Mouse (Mus musculus) heart, embryonic 11.5 days (tissue): ENCODE data around the gene Tmem104. TPM values are rescaled to one million over a fixed set of nuclear protein-coding genes. Genes with fewer than 3 reads are reported as not detected.

ENCODE experiments used
- ATAC-seq: fragments of 200-750 bp; cut with Nextera tagmentation; replicated peaks from 2 replicates; pipeline ENCODE4 v1.8.0; 2017; ENCODE audit warnings: moderate library complexity; ENCODE audit not compliant: insufficient number of reproducible peaks, low FRiP score, low TSS enrichment
- H3K27ac ChIP-seq: fragments of 300-500 bp; sonication (generic); 2 replicates; pipeline ENCODE4 v1.5.1; 2014; ENCODE audit warnings: mild to moderate bottlenecking, low read depth, low read length
- H3K27me3 ChIP-seq: fragments of 300-500 bp; sonication (generic); 2 replicates; pipeline ENCODE4 v1.6.1; 2014; ENCODE audit warnings: mild to moderate bottlenecking, low read length, mixed read lengths; ENCODE audit not compliant: control insufficient read depth, insufficient read depth
- H3K36me3 ChIP-seq: fragments of 300-500 bp; sonication (generic); 2 replicates; pipeline ENCODE4 v1.6.1; 2014; ENCODE audit warnings: mild to moderate bottlenecking, low read length, moderate library complexity, mixed read lengths; ENCODE audit not compliant: control insufficient read depth, insufficient read depth
- H3K4me1 ChIP-seq: fragments of 300-500 bp; sonication (generic); 2 replicates; pipeline ENCODE4 v1.6.1; 2014; ENCODE audit warnings: low read length; ENCODE audit not compliant: control insufficient read depth, insufficient read depth
- H3K4me2 ChIP-seq: fragments of 300-500 bp; sonication (generic); 2 replicates; pipeline ENCODE4 v1.6.1; 2014; ENCODE audit warnings: mild to moderate bottlenecking, moderate library complexity
- H3K4me3 ChIP-seq: fragments of 300-500 bp; sonication (generic); 2 replicates; pipeline ENCODE4 v1.5.1; 2014; ENCODE audit warnings: low read depth, low read length
- H3K9ac ChIP-seq: fragments of 300-500 bp; sonication (generic); 2 replicates; pipeline ENCODE4 v1.6.1; 2014; ENCODE audit warnings: mild to moderate bottlenecking, low read depth, low read length, moderate library complexity
- H3K9me3 ChIP-seq: fragments of 300-500 bp; sonication (generic); replicated peaks from 2 replicates; pipeline ENCODE4 v1.6.1; 2016; ENCODE audit warnings: low read length; ENCODE audit not compliant: control insufficient read depth
- whole genome bisulfite sequencing: fragments of 180-500 bp; shearing (Covaris S2); extraction: QIAGEN DNeasy Blood & Tissue Kit; methylation state at CpG from one replicate; pipeline ENCODE4 v1.1.7; 2014; ENCODE audit not compliant: insufficient replicate concordance; 5-methylcytosine and 5-hydroxymethylcytosine counted together
- polyA plus RNA-seq: library from polyadenylated mRNA; unstranded; fragments of >200 nt; fragmentation: Nextera tagmentation; extraction: Ambion mirVana; gene quantifications from 2 replicates; pipeline ENCODE4 v1.2.1, GENCODE M21; 2014

Tmem104 gene
- polyA plus RNA-seq, 1 experiment from 2014 or later = 7.5 TPM

GRCm38 (mm10) chr11:115155053-115155634 lies 32.1 kb upstream of the Tmem104 start:
- H3K9ac ChIP-seq = no peak overlapping the region
- H3K4me1 ChIP-seq = peaks cover 14% of the 10 kb centered on the region
- H3K4me3 ChIP-seq = no peak overlapping the region
- no peak overlapping the region for H3K27ac ChIP-seq
- H3K27me3 ChIP-seq = peaks cover 17% of the 10 kb centered on the region
- WGBS = 1% methylated on average over 5 of the region's 5 CpGs
- H3K36me3 ChIP-seq = no peaks in the 10 kb centered on the region
- no peaks in the 10 kb centered on the region for H3K9me3 ChIP-seq
- H3K4me2 ChIP-seq = no peak overlapping the region
- no peak for ATAC-seq

GRCm38 (mm10) chr11:115157933-115158719 lies 29.2 kb upstream of the Tmem104 start:
- Histone ChIP-seq H3K27me3 (peaks cover 9% of the 10 kb centered on the region), H3K4me1 (peaks cover 29% of the 10 kb centered on the region), H3K36me3 (no peaks in the 10 kb centered on the region), H3K9me3 (no peaks in the 10 kb centered on the region), H3K4me2 (peak overlapping the region; percentile 15; the same call in 1 of the 2 replicates), H3K27ac (peak overlapping the region; percentile 60), H3K4me3 (no peak overlapping the region), H3K9ac (no peak overlapping the region)
- 18% methylated on average over 12 of the region's 12 CpGs for WGBS
- no peak for ATAC-seq

DNA sequence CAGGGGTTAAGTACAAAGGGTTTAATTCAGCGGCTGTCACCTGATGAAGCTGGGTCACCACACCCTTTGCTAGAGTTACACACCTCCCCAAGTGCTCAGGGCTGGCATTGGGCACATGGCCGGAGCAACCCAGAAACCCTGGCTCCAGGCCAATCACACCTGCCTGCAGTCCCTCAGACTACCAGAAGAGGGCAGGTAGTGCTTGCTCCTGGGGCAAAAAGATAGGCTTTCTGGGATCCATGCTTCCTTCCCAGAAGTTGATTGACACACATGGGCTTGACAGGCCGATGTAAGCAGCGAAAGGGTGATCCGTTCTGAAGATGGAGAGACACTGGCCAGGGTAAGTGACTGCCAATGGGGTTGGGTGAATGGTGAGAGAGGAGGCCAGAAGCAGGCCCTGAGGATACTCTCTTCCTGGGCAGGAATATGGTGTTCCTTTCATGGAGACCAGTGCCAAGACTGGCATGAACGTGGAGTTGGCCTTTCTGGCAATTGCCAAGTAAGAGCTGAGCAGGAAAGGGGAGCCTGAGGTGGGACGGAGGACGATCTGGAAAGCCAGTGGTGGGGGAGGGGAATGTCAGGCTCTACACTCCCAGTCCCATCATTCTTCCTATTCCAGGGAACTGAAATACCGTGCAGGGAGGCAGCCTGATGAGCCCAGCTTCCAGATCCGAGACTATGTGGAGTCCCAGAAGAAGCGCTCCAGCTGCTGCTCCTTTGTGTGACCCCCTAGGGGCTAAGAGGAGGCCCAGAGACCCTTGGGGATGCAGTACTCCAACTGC lies 27.1 kb upstream of the Tmem104 start:
- Histone ChIP-seq H3K36me3 (no peaks in the 10 kb centered on the region), H3K9ac (no peak overlapping the region), H3K9me3 (no peaks in the 10 kb centered on the region), H3K27ac (no peak overlapping the region), H3K4me3 (no peak overlapping the region), H3K27me3 (peaks cover 6% of the 10 kb centered on the region; the same call in 1 of the 2 replicates), H3K4me1 (peaks cover 31% of the 10 kb centered on the region), H3K4me2 (no peak overlapping the region)
- 55% methylated on average over 11 of the region's 11 CpGs for WGBS
- no peak for ATAC-seq

DNA sequence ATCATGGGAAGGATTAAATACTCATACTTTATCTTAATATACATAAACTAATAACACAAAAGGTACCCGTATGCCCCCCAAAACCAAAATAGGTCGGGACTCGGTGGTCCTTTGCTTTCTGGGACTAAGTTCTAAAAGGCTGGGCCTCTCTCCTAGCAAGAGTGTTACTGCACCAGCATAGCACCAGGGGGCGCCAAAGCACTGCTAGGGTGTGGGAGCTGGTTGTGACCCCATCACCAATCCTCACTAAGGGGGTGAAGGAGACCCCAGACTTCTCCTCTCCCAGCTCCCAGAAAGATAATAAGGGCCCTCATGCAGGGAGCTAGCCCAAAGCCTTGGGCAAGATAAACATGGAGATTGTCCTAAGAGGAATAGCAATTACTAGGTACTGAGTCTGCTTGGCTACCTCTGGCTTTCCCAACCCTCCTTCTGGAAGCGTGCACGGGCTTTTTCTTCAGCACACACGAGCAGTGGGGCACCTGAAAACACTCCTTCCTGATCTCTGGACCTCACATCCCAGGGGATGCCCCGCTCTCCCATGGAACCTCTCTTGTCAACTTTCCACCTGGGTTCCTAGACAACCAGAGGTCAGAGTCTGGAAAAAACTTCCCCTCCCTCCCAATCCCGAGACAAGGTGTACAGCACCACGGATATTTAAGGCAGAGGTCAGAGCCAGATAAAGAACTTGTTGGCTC lies 26.3 kb upstream of the Tmem104 start:
- peaks cover 31% of the 10 kb centered on the region for H3K4me1 ChIP-seq
- no peaks in the 10 kb centered on the region for H3K36me3 ChIP-seq
- no peak overlapping the region for H3K4me2 ChIP-seq
- 29% methylated on average over 10 of the region's 10 CpGs for WGBS
- no peak overlapping the region for H3K4me3 ChIP-seq
- no peak overlapping the region for H3K27ac ChIP-seq
- no peak for ATAC-seq
- no peaks in the 10 kb centered on the region for H3K9me3 ChIP-seq
- peaks cover 6% of the 10 kb centered on the region; the same call in 1 of the 2 replicates for H3K27me3 ChIP-seq
- no peak overlapping the region for H3K9ac ChIP-seq

DNA sequence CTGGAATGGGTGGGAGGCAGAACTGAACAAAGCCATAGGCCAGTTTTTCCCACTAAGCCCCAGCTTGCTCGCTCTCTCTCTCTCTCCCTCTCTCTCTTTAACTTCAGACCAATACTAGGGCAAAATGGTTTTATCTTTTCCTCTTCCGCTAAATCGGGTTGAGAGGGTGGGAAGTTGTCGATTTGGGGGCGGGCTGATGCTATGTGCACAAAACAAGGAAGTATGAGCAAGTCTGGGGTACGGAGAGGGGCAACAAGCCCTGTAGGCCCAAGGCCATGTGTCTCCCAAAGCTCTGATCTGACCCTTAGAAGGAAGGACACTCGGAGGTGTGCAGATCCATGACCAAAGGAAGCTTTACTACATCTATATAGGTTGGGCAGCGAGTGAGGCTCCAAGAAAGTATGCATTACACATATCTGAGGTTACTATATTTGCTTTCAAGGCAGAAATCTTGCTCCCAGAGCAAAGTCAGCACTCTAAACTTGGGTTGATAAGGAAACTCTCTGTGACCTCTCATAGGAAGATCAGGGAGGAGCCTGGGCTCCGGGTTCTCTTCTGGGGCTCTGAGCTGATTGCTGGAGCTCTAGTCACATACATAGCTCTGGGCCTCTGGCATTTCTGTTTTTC lies 25.6 kb upstream of the Tmem104 start:
- Histone ChIP-seq H3K9me3 (no peaks in the 10 kb centered on the region), H3K27me3 (peaks cover 6% of the 10 kb centered on the region; the same call in 1 of the 2 replicates), H3K4me2 (0 out of 2 replicates have a peak overlapping the region, but pooled peaks have one; percentile 94), H3K36me3 (no peaks in the 10 kb centered on the region), H3K4me1 (peaks cover 31% of the 10 kb centered on the region), H3K27ac (no peak overlapping the region), H3K4me3 (no peak overlapping the region), H3K9ac (no peak overlapping the region)
- no peak for ATAC-seq
- 38% methylated on average over 9 of the region's 9 CpGs for WGBS

GRCm38 (mm10) chr11:115162205-115162601 lies 25.1 kb upstream of the Tmem104 start:
- Histone ChIP-seq H3K4me1 (peaks cover 31% of the 10 kb centered on the region), H3K27ac (peak overlapping the region; percentile 6; the same call in 1 of the 2 replicates), H3K4me2 (peak overlapping the region; percentile 94), H3K4me3 (peak overlapping the region; percentile 79; the same call in 1 of the 2 replicates), H3K9ac (no peak overlapping the region; the same call in 1 of the 2 replicates), H3K36me3 (no peaks in the 10 kb centered on the region), H3K9me3 (no peaks in the 10 kb centered on the region), H3K27me3 (peaks cover 6% of the 10 kb centered on the region; the same call in 1 of the 2 replicates)
- ATAC-seq = no peak
- WGBS = 16% methylated on average over 9 of the region's 9 CpGs

DNA sequence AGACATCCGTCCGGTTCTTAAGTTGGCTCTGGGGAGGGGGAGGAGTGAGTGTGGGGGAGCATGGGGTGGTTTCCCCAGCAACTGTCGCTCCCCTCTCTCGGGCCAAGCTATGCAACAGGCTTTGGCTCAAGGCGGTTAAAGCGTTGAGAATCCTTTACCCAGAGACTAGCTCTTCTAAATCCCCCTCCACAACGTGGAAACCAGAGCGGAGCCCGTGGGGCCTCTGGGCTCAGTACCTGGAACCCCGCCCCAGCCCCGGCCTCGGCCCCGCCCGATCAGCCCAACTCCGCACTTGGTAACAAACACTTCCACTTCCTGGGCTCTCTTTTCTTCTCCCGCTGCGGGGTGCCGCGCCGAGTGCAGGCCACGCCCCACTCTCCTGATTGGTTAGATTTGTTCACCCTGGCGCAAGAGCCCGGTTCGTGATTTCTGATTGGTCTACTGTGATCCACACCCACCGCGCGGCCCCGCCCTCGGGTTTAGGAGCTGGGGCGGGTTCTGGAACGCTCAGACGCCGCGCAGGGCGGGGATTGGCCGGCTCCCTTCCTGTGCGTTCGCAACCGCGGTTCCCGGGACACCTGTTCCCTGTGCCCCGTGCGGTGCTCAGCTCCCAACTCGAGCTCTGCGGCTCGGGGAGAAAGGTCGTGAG lies 24.3 kb upstream of the Tmem104 start, which contains the start of gene Slc9a3r1:
Gene Slc9a3r1, plus strand, starts transcription at position 510 of the 649 bp plus-strand sequence.
- H3K27ac ChIP-seq = peak within 1 kb of the TSS; percentile 6; the same call in 1 of the 2 replicates
- H3K9me3 ChIP-seq = no peaks in the 10 kb centered on the region
- ATAC-seq = peak; percentile 94
- H3K4me3 ChIP-seq = peak within 1 kb of the TSS; percentile 79
- no peaks in the 10 kb centered on the region for H3K36me3 ChIP-seq
- peak within 1 kb of the TSS; percentile 70 for H3K9ac ChIP-seq
- WGBS = under 1% methylated on average over 47 of the region's 47 CpGs
- peaks cover 6% of the 10 kb centered on the region; the same call in 1 of the 2 replicates for H3K27me3 ChIP-seq
- peak within 1 kb of the TSS; percentile 94 for H3K4me2 ChIP-seq
- H3K4me1 ChIP-seq = peaks cover 27% of the 10 kb centered on the region
